Mouse (Mus musculus): ENCODE measurements around the gene Tm7sf2. TPM values are rescaled to one million over a fixed set of nuclear protein-coding genes. Genes with fewer than 3 reads are reported as not detected.
A peak's percentile ranks its signal among the peaks of the same experiment; 100 is the strongest.

The Tm7sf2 gene
- polyA plus RNA-seq, 1 experiment from 2014 or later = 9.2 TPM

DNA sequence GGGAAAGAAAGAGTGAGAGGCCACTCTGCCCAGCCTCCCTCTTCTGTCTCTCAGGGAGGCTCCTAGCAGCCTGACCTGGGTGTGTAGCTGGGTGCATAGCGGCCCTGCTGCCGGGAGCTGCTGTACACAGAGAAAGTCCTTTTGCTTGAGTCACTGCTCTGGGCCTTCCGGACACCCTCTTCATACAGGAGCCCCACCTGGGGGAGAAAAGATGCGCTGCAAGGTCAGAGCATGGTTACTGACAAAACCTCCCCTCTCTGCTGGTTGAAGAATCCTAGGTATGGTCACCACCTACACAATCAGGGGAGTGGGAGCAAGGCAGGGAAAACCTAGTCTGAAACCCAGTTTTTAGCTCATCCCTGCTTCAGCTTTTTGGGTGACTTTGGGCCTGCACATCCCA is 778 bp upstream of the Tm7sf2 start:
- H3K4me3 ChIP-seq = no peak overlapping the region
- peaks cover 20% of the 10 kb centered on the region for H3K4me1 ChIP-seq (replicated peaks)
- H3K4me2 ChIP-seq = no peak overlapping the region
- peaks cover 46% of the 10 kb centered on the region for H3K36me3 ChIP-seq
- WGBS = 77% methylated on average over 4 of the region's 4 CpGs
- no peak overlapping the region for H3K9ac ChIP-seq
- no peak for ATAC-seq (ENCODE audit: insufficient number of reproducible peaks, low FRiP score)
- H3K27me3 ChIP-seq (replicated peaks) = no peaks in the 10 kb centered on the region
- H3K27ac ChIP-seq (ENCODE audit: poor library complexity, severe bottlenecking) = no peak overlapping the region
- no peaks in the 10 kb centered on the region for H3K9me3 ChIP-seq (replicated peaks)

DNA sequence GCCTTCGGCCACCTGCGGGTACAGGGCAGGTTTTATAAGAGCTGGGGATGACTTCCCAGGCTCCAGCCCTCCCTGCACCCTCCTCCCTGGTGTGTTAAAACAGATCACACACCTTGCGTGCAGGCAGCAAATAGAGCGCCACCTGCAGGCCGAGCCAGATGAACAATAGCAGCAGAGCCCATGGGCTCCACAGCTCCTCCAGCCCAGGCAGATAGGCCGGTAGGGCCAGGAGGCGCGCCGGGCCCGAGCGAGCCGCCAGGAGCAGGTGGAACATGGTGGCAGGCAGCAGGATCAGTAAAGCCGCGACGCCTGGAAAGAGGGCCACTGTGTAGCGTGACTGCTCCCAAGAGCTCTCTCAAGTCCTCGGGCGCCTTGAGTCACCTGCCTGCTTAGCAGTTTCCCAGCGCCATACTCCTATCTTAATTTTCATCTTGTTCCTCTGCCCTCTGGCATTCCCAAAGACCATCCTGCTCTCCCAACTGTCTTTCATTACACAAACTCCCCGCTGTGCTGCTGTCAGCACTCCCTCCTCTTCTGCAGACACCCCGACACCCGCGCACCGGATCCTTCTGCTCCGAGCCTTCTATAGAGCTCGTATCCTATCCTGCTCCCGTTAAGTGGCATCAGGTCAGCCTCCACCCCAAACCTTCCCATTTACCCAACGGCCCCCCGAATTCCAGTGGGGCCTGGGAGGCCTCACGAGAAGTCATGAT is 1.0 kb downstream of the Tm7sf2 start:
- Histone ChIP-seq H3K4me1 (replicated peaks) (peaks cover 30% of the 10 kb centered on the region), H3K9ac (peak overlapping the region; percentile 74), H3K27me3 (replicated peaks) (no peaks in the 10 kb centered on the region), H3K27ac (ENCODE audit: poor library complexity, severe bottlenecking) (peak overlapping the region; percentile 30; the same call in 1 of the 2 replicates), H3K4me3 (peak overlapping the region; percentile 49), H3K36me3 (peaks cover 33% of the 10 kb centered on the region), H3K9me3 (replicated peaks) (no peaks in the 10 kb centered on the region), H3K4me2 (peak overlapping the region; percentile 96)
- peak; percentile 69 for ATAC-seq (ENCODE audit: insufficient number of reproducible peaks, low FRiP score)
- WGBS = under 1% methylated on average over 30 of the region's 30 CpGs

GRCm38 (mm10) chr19:6066571-6066970 is 1.6 kb downstream of the Tm7sf2 start:
- Histone ChIP-seq H3K9ac (peak overlapping the region; percentile 74), H3K36me3 (peaks cover 31% of the 10 kb centered on the region), H3K4me3 (peak overlapping the region; percentile 49), H3K9me3 (replicated peaks) (no peaks in the 10 kb centered on the region), H3K4me2 (peak overlapping the region; percentile 96), H3K27ac (ENCODE audit: poor library complexity, severe bottlenecking) (no peak overlapping the region), H3K27me3 (replicated peaks) (no peaks in the 10 kb centered on the region), H3K4me1 (replicated peaks) (peaks cover 36% of the 10 kb centered on the region)
- 24% methylated on average over 5 of the region's 5 CpGs for WGBS
- no peak for ATAC-seq (ENCODE audit: insufficient number of reproducible peaks, low FRiP score)

DNA sequence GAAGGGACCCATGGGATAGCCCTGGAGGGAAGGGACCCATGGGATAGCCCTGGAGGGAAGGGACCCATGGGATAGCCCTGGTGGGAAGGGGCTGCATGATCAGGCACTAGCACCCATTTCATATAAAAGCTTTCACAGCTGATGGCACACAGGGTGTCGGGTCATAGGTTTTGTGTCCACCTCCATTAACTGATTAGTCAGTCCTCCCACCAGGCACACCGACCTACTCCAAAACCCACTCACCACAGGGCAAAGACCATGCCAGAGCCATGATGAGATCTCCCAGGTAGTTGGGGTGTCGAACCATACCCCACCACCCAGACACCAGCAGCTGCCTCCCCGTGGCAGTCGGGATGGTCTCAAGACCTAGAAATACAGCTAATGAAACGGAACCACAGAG is 5.1 kb downstream of the Tm7sf2 start:
- Histone ChIP-seq H3K27ac (ENCODE audit: poor library complexity, severe bottlenecking) (no peak overlapping the region), H3K36me3 (peaks cover 17% of the 10 kb centered on the region), H3K4me2 (peak overlapping the region; percentile 97; the same call in 1 of the 2 replicates), H3K9ac (no peak overlapping the region), H3K4me1 (replicated peaks) (peaks cover 45% of the 10 kb centered on the region), H3K9me3 (replicated peaks) (no peaks in the 10 kb centered on the region), H3K27me3 (replicated peaks) (no peaks in the 10 kb centered on the region), H3K4me3 (no peak overlapping the region)
- WGBS = 91% methylated on average over 6 of the region's 6 CpGs
- ATAC-seq (ENCODE audit: insufficient number of reproducible peaks, low FRiP score) = no peak

DNA sequence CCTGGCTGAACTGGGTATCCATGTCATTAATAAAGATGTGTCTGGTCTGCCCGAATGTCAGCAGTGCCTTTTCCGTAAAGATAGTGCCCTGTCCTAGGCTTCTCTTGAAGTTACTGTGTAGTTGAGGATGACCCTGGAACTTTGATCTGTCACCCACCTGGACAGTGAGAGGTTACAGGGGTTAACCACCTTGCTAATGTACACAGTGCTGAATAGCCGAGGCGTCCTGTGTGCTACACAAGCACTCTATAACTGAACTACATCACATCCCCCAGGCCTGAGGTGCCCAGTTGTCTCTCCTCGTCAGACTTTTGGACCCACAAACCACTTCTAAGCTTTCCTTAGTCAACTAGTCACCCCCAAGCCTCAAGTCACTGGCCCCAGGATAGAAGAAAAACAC is 5.8 kb downstream of the Tm7sf2 start:
- Histone ChIP-seq H3K4me1 (replicated peaks) (peaks cover 42% of the 10 kb centered on the region), H3K4me3 (peak overlapping the region; percentile 85), H3K36me3 (peaks cover 17% of the 10 kb centered on the region), H3K9ac (peak overlapping the region; percentile 94), H3K9me3 (replicated peaks) (no peaks in the 10 kb centered on the region), H3K27ac (ENCODE audit: poor library complexity, severe bottlenecking) (peak overlapping the region; percentile 93; the same call in 1 of the 2 replicates), H3K27me3 (replicated peaks) (no peaks in the 10 kb centered on the region), H3K4me2 (peak overlapping the region; percentile 97)
- ATAC-seq (ENCODE audit: insufficient number of reproducible peaks, low FRiP score) = no peak
- WGBS = 68% methylated on average over 5 of the region's 5 CpGs

DNA sequence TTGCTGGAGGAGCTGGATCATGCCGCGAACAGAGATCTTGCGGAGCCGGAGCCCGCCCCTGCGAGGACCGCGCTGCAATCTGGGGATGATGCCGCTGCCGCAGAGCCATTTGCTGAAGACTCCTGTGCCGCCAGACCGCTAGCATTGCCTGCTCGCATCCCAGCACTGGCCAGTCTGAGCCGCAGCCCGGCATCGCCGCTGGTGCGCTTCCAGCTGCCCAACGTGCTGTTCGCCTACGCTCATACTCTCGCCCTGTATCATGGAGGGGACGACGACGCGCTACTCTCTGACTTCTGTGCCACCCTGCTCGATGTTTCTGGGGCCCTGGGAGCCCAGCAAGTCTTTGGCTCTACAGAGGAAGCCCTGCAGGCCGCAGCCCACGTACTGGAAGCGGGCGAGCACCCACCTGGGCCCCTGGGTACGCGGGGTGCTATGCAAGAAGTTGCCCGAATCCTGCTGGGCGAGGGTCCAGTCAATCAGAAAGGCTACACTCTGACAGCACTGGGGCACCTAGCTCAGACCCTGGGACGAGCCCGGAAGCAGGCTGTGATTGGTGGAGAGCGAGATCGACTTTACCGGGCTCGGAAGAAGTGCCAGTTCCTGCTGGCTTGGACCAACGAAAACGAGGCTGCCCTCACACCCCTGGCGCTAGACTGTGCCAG is 6.4 kb downstream of the Tm7sf2 start:
- WGBS = 2% methylated on average over 44 of the region's 44 CpGs
- Histone ChIP-seq H3K9ac (peak overlapping the region; percentile 94), H3K27ac (ENCODE audit: poor library complexity, severe bottlenecking) (peak overlapping the region; percentile 93), H3K4me1 (replicated peaks) (peaks cover 37% of the 10 kb centered on the region), H3K4me2 (peak overlapping the region; percentile 97), H3K27me3 (replicated peaks) (no peaks in the 10 kb centered on the region), H3K36me3 (peaks cover 17% of the 10 kb centered on the region), H3K9me3 (replicated peaks) (no peaks in the 10 kb centered on the region), H3K4me3 (peak overlapping the region; percentile 85)
- ATAC-seq (ENCODE audit: insufficient number of reproducible peaks, low FRiP score) = 0 out of 2 replicates have a peak, but pooled peaks have one; percentile 5

DNA sequence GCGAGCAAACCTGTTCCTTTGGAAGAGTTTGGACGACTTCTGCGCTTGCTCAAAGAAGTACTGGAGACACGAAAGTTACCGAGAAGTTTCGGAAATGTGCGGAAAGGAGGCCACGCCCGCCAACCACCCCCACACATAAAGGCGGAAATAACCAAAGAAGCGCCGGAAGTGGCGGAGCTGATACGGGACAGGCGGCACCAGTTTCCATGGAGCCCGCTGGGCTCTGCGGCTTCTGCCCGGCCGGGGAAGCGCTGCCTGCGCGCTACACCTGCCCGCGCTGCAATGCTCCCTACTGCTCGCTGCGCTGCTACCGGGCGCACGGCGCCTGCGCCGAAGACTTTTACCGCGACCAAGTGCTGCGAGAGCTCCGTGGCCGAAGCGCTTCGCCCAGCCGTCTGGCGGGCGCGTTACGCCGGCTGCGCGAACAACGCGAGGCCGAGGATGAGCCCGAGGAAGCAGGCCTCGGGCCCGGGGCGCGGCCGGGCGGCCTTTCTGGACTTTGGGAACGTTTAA is 7.1 kb downstream of the Tm7sf2 start, which contains the start of gene Znhit2:
Znhit2 (plus strand) TSS at position 172 of the 513 bp plus-strand sequence.
- H3K4me3 ChIP-seq = peak within 1 kb of the TSS; percentile 85
- peak within 1 kb of the TSS; percentile 97 for H3K4me2 ChIP-seq
- peak within 1 kb of the TSS; percentile 94 for H3K9ac ChIP-seq
- no peaks in the 10 kb centered on the region for H3K27me3 ChIP-seq (replicated peaks)
- no peaks in the 10 kb centered on the region for H3K9me3 ChIP-seq (replicated peaks)
- ATAC-seq (ENCODE audit: insufficient number of reproducible peaks, low FRiP score) = peak; percentile 71
- peak within 1 kb of the TSS; percentile 93 for H3K27ac ChIP-seq (ENCODE audit: poor library complexity, severe bottlenecking)
- H3K36me3 ChIP-seq = peaks cover 19% of the 10 kb centered on the region
- under 1% methylated on average over 58 of the region's 58 CpGs for WGBS
- H3K4me1 ChIP-seq (replicated peaks) = peaks cover 37% of the 10 kb centered on the region

- Histone ChIP-seq H3K4me2 (peak overlapping the region; percentile 88), H3K27me3 (replicated peaks) (no peaks in the 10 kb centered on the region), H3K9ac (peak overlapping the region; percentile 98), H3K4me1 (replicated peaks) (peaks cover 48% of the 10 kb centered on the region), H3K9me3 (replicated peaks) (no peaks in the 10 kb centered on the region), H3K27ac (ENCODE audit: poor library complexity, severe bottlenecking) (no peak overlapping the region), H3K36me3 (peaks cover 40% of the 10 kb centered on the region), H3K4me3 (peak overlapping the region; percentile 98)
- 78% methylated on average over 5 of the region's 5 CpGs for WGBS
- no peak for ATAC-seq (ENCODE audit: insufficient number of reproducible peaks, low FRiP score)
Measured at GRCm38 (mm10) chr19:6058966-6059365, 9.2 kb downstream of the Tm7sf2 start.

DNA sequence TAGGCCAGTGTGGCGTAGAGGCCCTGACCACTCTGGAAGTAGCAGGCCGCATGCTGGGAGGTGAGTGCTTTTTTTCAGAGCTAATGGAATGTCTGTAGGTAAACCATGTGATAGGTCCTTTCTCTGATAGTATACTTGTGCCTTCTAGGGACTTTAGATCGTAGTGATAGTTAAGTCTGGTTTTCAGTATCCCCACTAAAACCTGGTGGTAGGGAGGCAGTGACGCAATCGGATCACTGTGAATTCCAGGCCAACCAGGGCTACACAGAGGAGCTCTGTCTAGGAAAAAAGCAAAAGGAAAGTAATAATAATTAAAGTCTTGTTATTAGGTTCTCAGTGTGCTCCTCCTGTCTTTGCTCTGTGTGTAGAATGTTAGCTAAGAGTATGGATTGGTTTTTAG is 9.7 kb downstream of the Tm7sf2 start:
- H3K9me3 ChIP-seq (replicated peaks) = no peaks in the 10 kb centered on the region
- no peaks in the 10 kb centered on the region for H3K27me3 ChIP-seq (replicated peaks)
- H3K4me2 ChIP-seq = peak overlapping the region; percentile 88
- H3K4me1 ChIP-seq (replicated peaks) = peaks cover 48% of the 10 kb centered on the region
- peak overlapping the region; percentile 98 for H3K4me3 ChIP-seq
- peaks cover 44% of the 10 kb centered on the region for H3K36me3 ChIP-seq
- peak overlapping the region; percentile 81 for H3K27ac ChIP-seq (ENCODE audit: poor library complexity, severe bottlenecking)
- 29% methylated on average over 5 of the region's 5 CpGs for WGBS
- no peak for ATAC-seq (ENCODE audit: insufficient number of reproducible peaks, low FRiP score)
- H3K9ac ChIP-seq = peak overlapping the region; percentile 98

GRCm38 (mm10) chr19:6057313-6058096 is 10.7 kb downstream of the Tm7sf2 start, which contains the start of the genes Mrpl49 and Fau:
Gene Mrpl49, minus strand, starts transcription at chr19:6057785.
Gene Fau, plus strand, starts transcription at chr19:6057844.
- peak; percentile 91 for ATAC-seq (ENCODE audit: insufficient number of reproducible peaks, low FRiP score)
- peak within 1 kb of the TSS; percentile 88 for H3K4me2 ChIP-seq
- WGBS = under 1% methylated on average over 63 of the region's 63 CpGs

More at GRCm38 (mm10) chr19:6057313-6058096, 10.7 kb downstream of the Tm7sf2 start, which contains the start of the genes Mrpl49 and Fau:
- H3K9ac ChIP-seq = peak within 1 kb of the TSS; percentile 98
- H3K4me1 ChIP-seq (replicated peaks) = peaks cover 41% of the 10 kb centered on the region
- H3K36me3 ChIP-seq = peaks cover 54% of the 10 kb centered on the region
- no peaks in the 10 kb centered on the region for H3K27me3 ChIP-seq (replicated peaks)
- peak within 1 kb of the TSS; percentile 98 for H3K4me3 ChIP-seq
- no peaks in the 10 kb centered on the region for H3K9me3 ChIP-seq (replicated peaks)
- H3K27ac ChIP-seq (ENCODE audit: poor library complexity, severe bottlenecking) = peak within 1 kb of the TSS; percentile 81

Data from heart, embryonic 12.5 days (tissue).